Mouse (Mus musculus) stomach, embryonic 16.5 days (tissue): ENCODE data around the gene Ric8b. TPM values are rescaled to one million over a fixed set of nuclear protein-coding genes. Genes with fewer than 3 reads are reported as not detected.

Source experiments
- ATAC-seq: fragments of 200-750 bp; cut with Nextera tagmentation; 2 replicates; pipeline ENCODE4 v1.8.0; 2017; ENCODE audit warnings: moderate number of reproducible peaks, moderate TSS enrichment; ENCODE audit not compliant: insufficient read depth, low FRiP score
- H3K27ac ChIP-seq: fragments of 300-500 bp; sonication (generic); 2 replicates; pipeline ENCODE4 v1.5.1; 2014; ENCODE audit warnings: low read length
- H3K27me3 ChIP-seq: fragments of 300-500 bp; sonication (generic); 2 replicates; pipeline ENCODE4 v1.6.1; 2014; ENCODE audit warnings: low read length, control low read depth, mixed read lengths; ENCODE audit not compliant: control insufficient read depth, insufficient read depth
- H3K36me3 ChIP-seq: fragments of 300-500 bp; sonication (generic); 2 replicates; pipeline ENCODE4 v1.6.1; 2014; ENCODE audit warnings: low read length; ENCODE audit not compliant: control insufficient read depth, insufficient read depth
- H3K4me1 ChIP-seq: fragments of 300-500 bp; sonication (generic); 2 replicates; pipeline ENCODE4 v1.6.1; 2014; ENCODE audit warnings: low read length, control low read depth, mixed read lengths; ENCODE audit not compliant: control insufficient read depth, insufficient read depth
- H3K4me2 ChIP-seq: fragments of 300-500 bp; sonication (generic); 2 replicates; pipeline ENCODE4 v1.6.1; 2014; ENCODE audit warnings: low read depth, low read length, mixed read lengths
- H3K4me3 ChIP-seq: fragments of 300-500 bp; sonication (generic); replicated peaks from 2 replicates; pipeline ENCODE4 v1.5.1; 2014; ENCODE audit warnings: mild to moderate bottlenecking, low read length
- H3K9ac ChIP-seq: fragments of 300-500 bp; sonication (generic); 2 replicates; pipeline ENCODE4 v1.6.1; 2014; ENCODE audit warnings: low read length
- H3K9me3 ChIP-seq: fragments of 300-500 bp; sonication (generic); replicated peaks from 2 replicates; pipeline ENCODE4 v1.6.1; 2016; ENCODE audit warnings: low read length, control low read depth; ENCODE audit not compliant: control insufficient read depth
- WGBS: fragments of 180-500 bp; shearing (Covaris S2); extraction: QIAGEN DNeasy Blood & Tissue Kit; methylation state at CpG from one replicate; pipeline ENCODE4 v1.1.7; 2014; 5-methylcytosine and 5-hydroxymethylcytosine counted together
- polyA plus RNA-seq: library from polyadenylated mRNA; unstranded; fragments of >200 nt; fragmentation: Nextera tagmentation; extraction: Ambion mirVana; gene quantifications from 2 replicates; pipeline ENCODE4 v1.2.1, GENCODE M21; 2015

Gene Ric8b
- polyA plus RNA-seq, 1 experiment from 2014 or later, result 18.2 TPM

GRCm38 (mm10) chr10:84966542-84966941 lies 49.1 kb downstream of the Ric8b start:
- no peak for ATAC-seq

GRCm38 (mm10) chr10:84967645-84968044 lies 50.2 kb downstream of the Ric8b start:
- no peaks in the 10 kb centered on the region for H3K9me3 ChIP-seq
- no peaks in the 10 kb centered on the region; the same call in 1 of the 2 replicates for H3K36me3 ChIP-seq
- H3K4me2 ChIP-seq, result no peak overlapping the region
- no peaks in the 10 kb centered on the region for H3K27me3 ChIP-seq
- WGBS, result 15% methylated on average over 6 of the region's 6 CpGs
- peak overlapping the region; percentile 62 for H3K27ac ChIP-seq
- H3K9ac ChIP-seq, result no peak overlapping the region
- ATAC-seq, result peak; percentile 85; the same call in 1 of the 2 replicates
- H3K4me1 ChIP-seq, result peaks cover 15% of the 10 kb centered on the region
- no peak overlapping the region for H3K4me3 ChIP-seq

More at GRCm38 (mm10) chr10:84966542-84966941, 49.1 kb downstream of the Ric8b start:
- Histone ChIP-seq H3K4me1 (peaks cover 15% of the 10 kb centered on the region), H3K27me3 (no peaks in the 10 kb centered on the region), H3K9ac (no peak overlapping the region), H3K4me2 (no peak overlapping the region), H3K4me3 (no peak overlapping the region), H3K27ac (no peak overlapping the region), H3K36me3 (no peaks in the 10 kb centered on the region; the same call in 1 of the 2 replicates), H3K9me3 (no peaks in the 10 kb centered on the region)
- WGBS, result 89% methylated on average over 2 of the region's 2 CpGs

DNA sequence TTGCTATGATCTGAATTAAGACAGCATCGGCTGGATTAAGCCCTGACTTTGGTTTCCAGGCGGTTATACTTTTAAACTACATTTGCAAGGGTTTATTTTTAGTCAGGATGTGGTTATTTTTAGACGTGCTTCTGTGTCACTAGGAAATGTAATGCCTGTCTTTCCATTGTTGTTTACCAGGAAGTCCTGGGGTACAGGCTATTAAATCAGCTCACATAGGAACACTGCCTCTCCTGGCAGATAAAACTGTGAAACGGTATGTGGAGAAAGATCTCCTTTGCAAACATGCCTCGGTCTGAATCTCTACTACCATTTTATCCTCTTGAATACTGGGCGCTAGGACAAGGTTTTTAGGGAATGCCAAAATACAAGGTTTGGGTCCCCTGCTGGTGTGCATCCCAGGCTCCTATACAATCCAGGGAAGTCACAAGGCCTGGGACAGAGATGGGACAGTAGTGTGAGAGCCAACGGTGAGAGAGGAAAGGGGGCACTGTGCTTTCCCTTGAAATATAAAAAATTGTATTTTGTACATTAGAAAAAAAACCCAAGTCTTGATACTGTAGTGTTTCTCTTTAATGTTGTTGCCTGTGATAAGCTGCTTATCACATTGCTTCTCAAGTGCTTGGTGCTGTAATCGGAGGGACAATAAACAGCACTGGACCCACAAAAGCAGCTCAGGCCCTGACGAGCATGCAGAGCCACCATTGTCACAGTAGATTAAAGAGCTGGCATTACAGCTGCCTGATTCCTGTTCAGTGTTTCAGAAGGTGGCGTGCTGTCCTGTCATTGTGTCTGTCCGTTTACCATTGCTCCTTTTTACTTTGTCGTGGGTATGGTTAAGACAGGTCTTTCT lies 51.7 kb downstream of the Ric8b start:
- Histone ChIP-seq H3K4me3 (no peak overlapping the region), H3K4me2 (no peak overlapping the region), H3K27me3 (no peaks in the 10 kb centered on the region), H3K36me3 (no peaks in the 10 kb centered on the region; the same call in 1 of the 2 replicates), H3K9me3 (no peaks in the 10 kb centered on the region), H3K9ac (no peak overlapping the region), H3K27ac (no peak overlapping the region; the same call in none of the 2 replicates), H3K4me1 (peaks cover 15% of the 10 kb centered on the region)
- WGBS, result 49% methylated on average over 12 of the region's 12 CpGs
- no peak for ATAC-seq

DNA sequence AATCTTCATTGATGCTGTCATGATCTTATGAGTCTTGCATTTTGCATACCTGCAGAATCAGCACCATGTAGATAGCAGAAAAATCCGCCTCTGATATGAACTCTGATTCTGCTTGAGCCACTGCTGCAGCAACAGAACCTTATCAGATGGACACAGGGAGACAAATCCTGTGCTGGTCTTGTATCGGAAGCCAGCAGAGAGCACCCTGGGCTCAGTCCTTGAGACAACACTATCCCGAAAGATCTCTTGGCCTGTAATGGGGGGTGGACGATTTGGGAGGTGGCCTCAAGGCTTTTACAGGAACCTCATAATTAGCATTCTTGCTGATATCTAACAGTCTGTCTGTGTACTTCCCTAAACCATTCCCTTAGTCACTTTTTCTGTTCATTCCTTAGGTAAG lies 57.8 kb downstream of the Ric8b start:
- Histone ChIP-seq H3K4me3 (no peak overlapping the region), H3K4me1 (peaks cover 13% of the 10 kb centered on the region), H3K4me2 (no peak overlapping the region), H3K36me3 (no peaks in the 10 kb centered on the region), H3K9ac (no peak overlapping the region), H3K9me3 (no peaks in the 10 kb centered on the region), H3K27me3 (no peaks in the 10 kb centered on the region), H3K27ac (no peak overlapping the region)
- no peak for ATAC-seq
- 72% methylated on average over 4 of the region's 4 CpGs for WGBS

GRCm38 (mm10) chr10:84976588-84977351 lies 59.4 kb downstream of the Ric8b start:
- Histone ChIP-seq H3K4me1 (peaks cover 13% of the 10 kb centered on the region), H3K36me3 (peaks cover 2% of the 10 kb centered on the region; the same call in 1 of the 2 replicates), H3K27me3 (no peaks in the 10 kb centered on the region), H3K27ac (peak overlapping the region; percentile 79), H3K9ac (peak overlapping the region; percentile 26; the same call in 1 of the 2 replicates), H3K4me2 (peak overlapping the region; percentile 5; the same call in 1 of the 2 replicates), H3K9me3 (no peaks in the 10 kb centered on the region), H3K4me3 (no peak overlapping the region)
- WGBS, result 37% methylated on average over 8 of the region's 8 CpGs
- peak; percentile 68; the same call in 1 of the 2 replicates for ATAC-seq

DNA sequence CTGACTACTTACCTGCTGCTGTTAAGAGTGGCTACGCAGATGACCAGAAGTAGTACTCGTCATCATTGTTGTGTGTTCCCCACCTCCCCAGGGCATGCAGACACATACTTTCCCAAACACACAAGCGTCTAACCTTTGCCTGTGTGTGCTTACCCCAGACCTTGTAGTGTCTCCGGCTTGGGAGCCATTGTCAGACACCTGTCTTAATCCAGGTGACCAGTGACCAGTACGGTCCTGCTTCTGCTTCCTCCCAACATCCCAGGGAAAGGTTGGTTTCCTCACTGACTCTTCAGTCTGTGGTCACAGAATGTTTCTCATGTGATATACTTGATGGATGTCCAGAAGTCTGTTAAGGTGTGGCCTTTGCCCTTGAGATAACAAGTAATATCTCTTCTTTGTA lies 62.9 kb downstream of the Ric8b start:
- Histone ChIP-seq H3K4me2 (no peak overlapping the region), H3K4me3 (no peak overlapping the region), H3K4me1 (peaks cover 13% of the 10 kb centered on the region), H3K36me3 (peaks cover 9% of the 10 kb centered on the region), H3K27me3 (no peaks in the 10 kb centered on the region), H3K9ac (no peak overlapping the region), H3K27ac (no peak overlapping the region), H3K9me3 (no peaks in the 10 kb centered on the region)
- no peak for ATAC-seq
- 90% methylated on average over 5 of the region's 5 CpGs for WGBS

DNA sequence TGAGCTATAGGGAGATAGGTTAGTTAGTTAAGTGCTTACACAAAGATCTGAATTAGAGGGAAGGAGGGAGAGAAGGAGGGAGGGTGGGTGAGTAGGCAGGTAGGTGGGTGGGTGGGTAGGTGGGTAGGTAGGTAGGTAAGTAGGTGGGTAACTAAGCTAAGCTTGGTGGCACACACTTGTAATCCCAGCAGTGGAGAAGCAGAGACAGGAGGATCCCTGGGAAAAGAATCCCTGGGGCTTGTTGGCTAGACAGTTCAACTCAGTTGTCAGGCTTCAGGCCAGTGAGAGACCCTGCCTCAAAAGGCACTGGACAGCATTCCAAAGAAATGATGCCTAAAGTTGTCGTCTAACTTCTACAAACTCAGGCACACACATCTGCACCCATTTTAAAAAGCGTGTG lies 64.0 kb downstream of the Ric8b start:
- Histone ChIP-seq H3K27me3 (no peaks in the 10 kb centered on the region), H3K9ac (no peak overlapping the region), H3K4me2 (no peak overlapping the region), H3K9me3 (no peaks in the 10 kb centered on the region), H3K36me3 (peaks cover 9% of the 10 kb centered on the region), H3K4me3 (no peak overlapping the region), H3K4me1 (peaks cover 9% of the 10 kb centered on the region), H3K27ac (no peak overlapping the region)
- ATAC-seq, result no peak
- 91% methylated on average over 2 of the region's 2 CpGs for WGBS

GRCm38 (mm10) chr10:84982675-84983074 lies 65.3 kb downstream of the Ric8b start:
- Histone ChIP-seq H3K4me3 (no peak overlapping the region), H3K36me3 (peaks cover 9% of the 10 kb centered on the region), H3K4me2 (no peak overlapping the region), H3K9ac (no peak overlapping the region), H3K4me1 (no peaks in the 10 kb centered on the region), H3K9me3 (no peaks in the 10 kb centered on the region), H3K27ac (no peak overlapping the region), H3K27me3 (no peaks in the 10 kb centered on the region)
- no peak for ATAC-seq
- WGBS, result 83% methylated on average over 7 of the region's 7 CpGs

GRCm38 (mm10) chr10:84985956-84986355 lies 68.5 kb downstream of the Ric8b start:
- 77% methylated on average over 9 of the region's 9 CpGs for WGBS
- no peaks in the 10 kb centered on the region for H3K4me1 ChIP-seq

More at GRCm38 (mm10) chr10:84985956-84986355, 68.5 kb downstream of the Ric8b start:
- no peak overlapping the region for H3K27ac ChIP-seq
- ATAC-seq, result no peak
- no peaks in the 10 kb centered on the region for H3K27me3 ChIP-seq
- H3K36me3 ChIP-seq, result peaks cover 9% of the 10 kb centered on the region
- H3K4me2 ChIP-seq, result no peak overlapping the region
- H3K9ac ChIP-seq, result no peak overlapping the region
- no peak overlapping the region for H3K4me3 ChIP-seq
- no peaks in the 10 kb centered on the region for H3K9me3 ChIP-seq
